Mouse (Mus musculus) olfactory bulb, adult 2 months (tissue): ENCODE measurements at regions not wholly inside any gene's neighbourhood (a gene's known extent, or its start where the extent isn't known, plus 50 kb on each side); places are given as distances from the start of the nearest gene placed in this dataset.
"Not testable (repeated sequence)": the region's sequence is repeated elsewhere in the genome, so short reads cannot be mapped to it uniquely, and the experiment has no call there.

Experiments
- H3K27ac ChIP-seq: fragments of 200-500 bp; 2 replicates; pipeline ENCODE4 v1.5.1; 2012; ENCODE audit warnings: low read depth, low read length; ENCODE audit not compliant: insufficient read depth
- H3K4me1 ChIP-seq: fragments of 200-500 bp; 2 replicates; pipeline ENCODE4 v1.6.1; 2012; ENCODE audit warnings: low read length; ENCODE audit not compliant: control insufficient read depth, insufficient read depth
- H3K4me3 ChIP-seq: fragments of 200-500 bp; 2 replicates; pipeline ENCODE4 v1.5.1; 2012; ENCODE audit warnings: mild to moderate bottlenecking, low read depth, low read length, moderate library complexity; ENCODE audit not compliant: insufficient read depth
- CTCF ChIP-seq: fragments of 200-500 bp; IDR thresholded peaks from 2 replicates; pipeline ENCODE4 v1.5.1; 2012; ENCODE audit warnings: low read depth, mild to moderate bottlenecking, low read length, moderate library complexity; ENCODE audit not compliant: insufficient read depth
- POLR2A ChIP-seq: fragments of 200-500 bp; IDR thresholded peaks from 2 replicates; pipeline ENCODE4 v1.6.1; 2012; ENCODE audit warnings: mild to moderate bottlenecking, low read depth, low read length, moderate library complexity; ENCODE audit not compliant: insufficient read depth
- WGBS: fragments of 180-500 bp; shearing (Covaris S2); methylation state at CpG from one replicate; pipeline ENCODE4 v1.1.7; 2018; 5-methylcytosine and 5-hydroxymethylcytosine counted together

DNA sequence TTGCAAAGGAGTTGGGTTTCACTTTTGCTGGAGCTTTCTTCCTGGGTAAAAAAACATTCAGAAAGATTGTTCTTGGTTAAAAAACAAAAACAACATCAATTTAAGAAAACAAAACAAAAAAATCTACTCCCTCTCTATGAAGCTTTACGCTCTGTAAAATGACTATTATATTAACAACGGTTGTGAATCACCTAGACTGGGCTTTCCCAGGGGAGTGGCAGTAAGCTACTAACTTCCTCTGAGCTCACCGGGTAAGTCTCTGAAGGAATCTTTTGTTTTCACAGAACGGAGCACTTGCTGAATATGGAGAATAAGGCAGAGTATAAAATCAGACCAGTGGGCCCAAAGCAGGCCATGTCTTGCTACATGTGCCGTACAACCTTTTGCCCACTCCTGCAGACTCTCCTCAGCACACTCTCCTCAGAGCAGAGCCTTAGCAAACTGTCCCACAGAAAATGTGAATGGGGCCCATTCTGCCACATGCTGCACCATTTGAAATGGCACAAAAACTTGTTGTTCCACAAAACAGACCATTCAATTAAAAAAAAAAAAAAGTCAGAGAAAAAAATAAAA, 133.2 kb upstream of the Mad2l1 start:
- no peak overlapping the region for H3K4me3 ChIP-seq
- TF ChIP-seq POLR2A (no peak), CTCF (no peak)
- WGBS: 43% methylated on average over 5 of the region's 5 CpGs
- H3K27ac ChIP-seq: peak overlapping the region; percentile 24
- H3K4me1 ChIP-seq: no peaks in the 10 kb centered on the region

DNA sequence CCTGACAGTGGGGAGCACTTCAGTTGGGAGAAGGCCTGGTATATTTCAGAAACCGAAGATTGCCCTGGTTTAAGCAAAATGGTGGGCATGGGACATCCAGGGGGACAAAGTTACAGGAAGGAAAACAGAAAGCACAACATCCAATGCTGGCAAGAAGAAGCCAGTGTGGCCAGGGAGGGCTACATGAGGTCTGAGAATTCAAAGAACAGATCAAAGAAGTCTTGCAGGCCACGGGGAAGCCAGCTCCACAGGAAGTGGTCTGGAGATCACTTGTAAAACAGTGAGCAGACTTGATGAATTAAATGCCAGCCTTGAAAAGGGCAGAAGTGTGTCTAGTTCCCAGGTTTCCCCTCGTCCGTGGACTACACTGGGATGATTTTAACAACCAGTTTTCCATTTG, 120.4 kb upstream of the Mad2l1 start:
- H3K4me3 ChIP-seq: no peak overlapping the region
- WGBS: 61% methylated on average over 4 of the region's 4 CpGs
- H3K4me1 ChIP-seq: no peaks in the 10 kb centered on the region
- TF ChIP-seq POLR2A (no peak), CTCF (no peak)
- H3K27ac ChIP-seq: no peak overlapping the region; the same call in 1 of the 2 replicates

DNA sequence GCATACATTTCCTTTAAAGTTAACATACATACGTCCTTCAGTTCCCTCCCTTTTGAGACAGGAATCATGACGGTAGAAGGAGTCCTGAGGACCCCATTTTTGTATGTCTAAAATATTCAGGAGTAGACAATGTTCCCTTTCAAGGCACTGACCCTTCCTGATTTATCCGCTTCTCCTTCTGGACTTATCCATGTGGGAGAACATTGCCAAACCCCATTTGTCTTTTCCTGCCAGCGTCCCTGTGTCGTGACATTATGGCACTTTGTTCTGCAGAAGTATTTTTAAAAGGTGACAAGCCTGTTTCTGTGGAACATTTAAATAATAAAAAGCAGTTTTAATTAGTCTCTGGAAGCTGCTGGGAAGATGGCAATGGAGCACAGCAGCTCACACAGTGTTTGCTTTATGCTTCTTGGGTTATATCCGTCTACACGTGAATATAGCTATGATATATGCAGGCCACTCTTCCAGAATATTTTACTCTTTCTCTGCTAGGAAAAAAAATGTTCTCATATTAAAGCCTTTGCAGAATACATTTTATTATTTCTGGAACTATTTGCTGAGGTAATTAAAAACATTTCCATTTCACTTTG, 115.6 kb upstream of the Mad2l1 start:
- WGBS: 55% methylated on average over 7 of the region's 7 CpGs
- H3K4me1 ChIP-seq: no peaks in the 10 kb centered on the region
- TF ChIP-seq CTCF (no peak), POLR2A (no peak)

DNA sequence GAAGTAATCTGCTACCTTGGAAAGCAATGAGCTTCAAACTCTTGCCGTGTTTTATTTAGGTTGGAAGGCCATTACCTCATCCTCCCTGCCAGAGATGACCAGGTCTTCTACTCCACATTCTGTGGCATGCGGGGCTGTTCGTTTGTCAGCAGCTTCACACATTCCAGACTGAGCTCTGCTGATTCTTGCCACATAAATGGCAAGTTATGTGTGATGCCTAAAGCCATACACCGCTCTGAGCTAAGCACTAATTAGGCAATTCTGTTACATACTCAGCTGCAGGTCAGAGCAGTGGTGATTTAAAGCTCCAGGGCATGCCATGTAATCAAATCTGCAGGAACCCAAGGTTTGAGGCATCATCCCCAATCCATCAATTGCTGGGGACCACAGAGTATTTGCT, 106.8 kb upstream of the Mad2l1 start:
- TF ChIP-seq POLR2A: no peak
- no peak for TF ChIP-seq CTCF
- H3K27ac ChIP-seq: no peak overlapping the region
- no peaks in the 10 kb centered on the region for H3K4me1 ChIP-seq
- WGBS: 55% methylated on average over 4 of the region's 4 CpGs
- no peak overlapping the region for H3K4me3 ChIP-seq

More for the DNA sequence above, 115.6 kb upstream of the Mad2l1 start:
- no peak overlapping the region for H3K4me3 ChIP-seq
- no peak overlapping the region for H3K27ac ChIP-seq

DNA sequence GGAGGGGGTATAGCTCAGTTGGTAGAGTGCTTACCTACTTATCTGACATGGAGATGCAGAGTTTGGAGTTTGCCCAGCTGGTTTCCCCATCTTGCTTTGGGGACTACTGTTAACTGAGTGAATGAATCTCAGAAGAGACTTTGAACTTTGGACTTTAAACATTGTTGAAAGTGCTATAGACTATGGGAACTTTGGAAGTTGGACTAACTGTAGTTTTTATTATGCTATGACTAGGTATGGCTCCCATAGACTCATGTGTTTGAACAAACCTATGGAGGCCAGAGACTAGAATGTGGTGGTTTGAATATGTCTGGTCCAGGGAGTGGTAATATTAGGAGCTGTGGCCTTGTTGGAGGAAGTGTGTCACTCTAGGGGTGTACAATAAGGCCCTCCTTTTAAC, 84.8 kb upstream of the Mad2l1 start:
- not testable (repeated sequence) for H3K4me1 ChIP-seq, H3K27ac ChIP-seq, H3K4me3 ChIP-seq

DNA sequence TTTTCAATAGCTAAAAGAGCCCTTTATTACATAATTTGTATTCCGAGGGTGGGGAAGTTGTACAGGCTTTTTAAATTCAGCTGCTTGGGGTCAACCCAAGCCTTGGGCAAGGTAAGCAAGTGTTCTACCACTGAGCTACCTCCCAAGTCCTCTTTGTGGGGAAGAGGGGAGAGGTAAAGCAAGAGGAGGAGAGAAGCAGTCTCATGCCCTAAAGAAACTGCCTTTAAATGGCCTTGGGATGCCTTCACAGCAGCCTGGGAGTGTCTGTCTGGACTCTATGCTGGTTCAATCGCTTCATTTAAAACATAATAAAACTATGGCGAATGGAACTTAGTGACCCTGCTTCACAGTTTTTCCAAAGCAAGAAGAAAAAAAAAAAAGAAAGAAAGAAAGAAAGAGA, 77.0 kb upstream of the Mad2l1 start:
- WGBS: 67% methylated on average over 3 of the region's 3 CpGs
- no peaks in the 10 kb centered on the region for H3K4me1 ChIP-seq
- no peak for TF ChIP-seq CTCF
- no peak for TF ChIP-seq POLR2A
- H3K27ac ChIP-seq: no peak overlapping the region
- no peak overlapping the region for H3K4me3 ChIP-seq

DNA sequence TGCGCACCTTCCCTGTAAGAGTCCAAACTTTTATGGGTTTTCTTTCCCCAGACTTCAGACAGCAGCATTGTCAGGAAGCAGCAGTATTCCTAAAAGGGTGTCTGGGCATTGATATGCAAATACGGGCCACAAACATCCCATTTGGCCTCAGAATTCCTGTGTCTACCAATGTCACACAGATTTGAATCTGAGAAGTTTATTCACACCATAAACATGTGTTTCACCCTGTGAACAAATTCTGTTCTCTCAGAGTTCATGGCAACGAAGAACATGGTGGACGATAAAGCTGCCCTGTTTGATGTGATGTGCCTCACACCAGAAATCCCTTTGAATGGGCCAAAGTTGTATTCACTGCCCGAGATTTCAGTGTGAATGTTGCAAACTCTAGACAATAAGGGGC, 70.7 kb upstream of the Mad2l1 start:
- Histone ChIP-seq H3K4me1 (no peaks in the 10 kb centered on the region), H3K4me3 (no peak overlapping the region), H3K27ac (no peak overlapping the region)
- WGBS: 76% methylated on average over 4 of the region's 5 CpGs
- TF ChIP-seq POLR2A (no peak), CTCF (no peak)

DNA sequence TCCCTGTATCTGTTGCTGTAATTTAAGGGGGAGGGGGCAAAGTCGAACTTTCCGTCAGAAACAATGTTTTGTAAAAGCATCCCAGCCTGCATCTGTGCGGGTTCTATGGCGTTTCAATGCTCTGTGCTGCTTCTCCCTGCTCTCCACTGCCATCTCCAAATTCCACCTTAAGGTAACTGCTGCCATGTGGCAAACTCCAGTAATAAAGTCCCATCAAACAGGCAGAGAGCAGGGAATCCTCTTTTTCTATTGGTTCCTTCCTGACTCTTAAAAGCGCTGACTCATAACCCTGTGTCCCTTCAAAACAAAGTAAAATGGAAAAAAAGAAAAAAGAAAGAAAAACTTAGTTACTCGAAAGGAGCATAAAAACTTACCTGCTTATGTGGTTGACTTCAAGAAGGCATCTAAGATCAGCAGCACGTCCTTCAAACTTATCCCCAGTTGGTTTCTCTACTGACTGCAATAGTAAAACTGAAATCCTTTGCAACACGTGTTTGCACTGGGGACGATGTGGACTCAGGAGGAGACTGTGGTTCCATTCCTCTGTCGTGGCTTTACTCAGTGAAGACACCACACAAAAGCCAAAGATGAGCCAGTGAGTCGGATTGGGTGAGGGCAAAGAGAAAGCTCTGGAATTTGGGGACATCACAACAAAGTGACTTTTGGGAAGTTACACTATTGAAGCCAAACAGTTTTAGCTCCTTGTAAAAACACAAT, 69.9 kb upstream of the Mad2l1 start:
- TF ChIP-seq POLR2A (no peak), CTCF (no peak)
- Histone ChIP-seq H3K4me3 (no peak overlapping the region), H3K27ac (no peak overlapping the region), H3K4me1 (no peaks in the 10 kb centered on the region)
- WGBS: 79% methylated on average over 11 of the region's 11 CpGs

DNA sequence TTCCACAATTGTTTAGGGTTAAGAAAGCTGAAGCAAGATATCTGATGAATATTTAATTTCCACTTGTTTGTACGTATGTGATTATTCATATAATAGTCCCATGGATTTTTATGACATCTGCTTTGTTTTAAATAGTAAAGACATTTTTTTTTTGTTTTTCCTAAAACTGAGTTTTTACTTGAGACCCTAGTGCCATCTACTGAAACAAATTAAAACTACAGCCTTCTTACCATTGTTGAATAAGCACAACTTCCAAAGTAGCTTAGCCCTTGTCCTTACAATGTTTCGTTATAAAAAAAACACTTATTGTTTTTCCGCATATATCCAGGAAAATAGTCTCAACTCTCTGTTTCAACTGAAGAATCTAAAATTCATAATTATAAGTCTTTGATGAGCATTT, 68.4 kb upstream of the Mad2l1 start:
- no peak overlapping the region for H3K4me3 ChIP-seq
- no peak for TF ChIP-seq CTCF
- no peak for TF ChIP-seq POLR2A
- H3K4me1 ChIP-seq: no peaks in the 10 kb centered on the region
- no peak overlapping the region for H3K27ac ChIP-seq
- WGBS: 23% methylated on average over 3 of the region's 3 CpGs
